Mouse (Mus musculus): ENCODE results near the gene Kcne1. TPM values are rescaled to one million over a fixed set of nuclear protein-coding genes. Genes with fewer than 3 reads are reported as not detected.

The Kcne1 gene
- total and polyA plus RNA-seq, 2 experiments from 2014 or later, result not detected

- 28% methylated on average over 4 of the region's 4 CpGs for WGBS
- no peak overlapping the region for H3K27ac ChIP-seq (ENCODE audit: low read depth, low read length)
- H3K4me2 ChIP-seq (ENCODE audit: low read depth), result no peak overlapping the region
- H3K9me3 ChIP-seq (ENCODE audit: low read length), result no peaks in the 10 kb centered on the region
- no peak overlapping the region for H3K9ac ChIP-seq
- no peak overlapping the region for H3K4me3 ChIP-seq (ENCODE audit: low read depth, low read length)
- ATAC-seq (no peak; the same call in 1 of the 2 replicates), DNase-seq (no peak)
- peaks cover 50% of the 10 kb centered on the region for H3K36me3 ChIP-seq (ENCODE audit: insufficient read depth)
- TF ChIP-seq CTCF (IDR thresholded peaks at IDR 0.05; ENCODE audit: low read depth), result no peak
- H3K4me1 ChIP-seq (ENCODE audit: insufficient read depth), result no peaks in the 10 kb centered on the region
- H3K27me3 ChIP-seq (ENCODE audit: insufficient read depth, low read length), result no peaks in the 10 kb centered on the region
Measured at GRCm38 (mm10) chr16:92309126-92309525, 50.1 kb downstream of the Kcne1 start.

- H3K36me3 ChIP-seq (ENCODE audit: insufficient read depth), result peaks cover 45% of the 10 kb centered on the region
- H3K4me3 ChIP-seq (ENCODE audit: low read depth, low read length), result no peak overlapping the region
- no peak overlapping the region for H3K4me2 ChIP-seq (ENCODE audit: low read depth)
- H3K4me1 ChIP-seq (ENCODE audit: insufficient read depth), result peaks cover 1% of the 10 kb centered on the region; the same call in 1 of the 2 replicates
- ATAC-seq, result no peak
- TF ChIP-seq CTCF (IDR thresholded peaks at IDR 0.05; ENCODE audit: low read depth), result no peak
- no peaks in the 10 kb centered on the region for H3K27me3 ChIP-seq (ENCODE audit: insufficient read depth, low read length)
- DNase-seq, result no peak
- no peak overlapping the region for H3K9ac ChIP-seq
- H3K27ac ChIP-seq (ENCODE audit: low read depth, low read length), result no peak overlapping the region
- H3K9me3 ChIP-seq (ENCODE audit: low read length), result no peaks in the 10 kb centered on the region
- 83% methylated on average over 3 of the region's 3 CpGs for WGBS
Measured at GRCm38 (mm10) chr16:92307947-92308346, 51.3 kb downstream of the Kcne1 start.

- Histone ChIP-seq H3K9ac (no peak overlapping the region), H3K27ac (ENCODE audit: low read depth, low read length) (no peak overlapping the region), H3K27me3 (ENCODE audit: insufficient read depth, low read length) (no peaks in the 10 kb centered on the region), H3K4me3 (ENCODE audit: low read depth, low read length) (no peak overlapping the region), H3K9me3 (ENCODE audit: low read length) (no peaks in the 10 kb centered on the region), H3K36me3 (ENCODE audit: insufficient read depth) (peaks cover 24% of the 10 kb centered on the region), H3K4me1 (ENCODE audit: insufficient read depth) (peaks cover 15% of the 10 kb centered on the region), H3K4me2 (ENCODE audit: low read depth) (no peak overlapping the region)
- peak; percentile 41 for TF ChIP-seq CTCF (IDR thresholded peaks at IDR 0.05; ENCODE audit: low read depth)
- DNase-seq (no peak), ATAC-seq (no peak)
- WGBS, result 92% methylated on average over 2 of the region's 2 CpGs
Measured at GRCm38 (mm10) chr16:92305519-92305918, 53.7 kb downstream of the Kcne1 start.

GRCm38 (mm10) chr16:92302506-92302905 is 56.8 kb downstream of the Kcne1 start:
- H3K4me2 ChIP-seq (ENCODE audit: low read depth), result peak overlapping the region; percentile 78
- peak overlapping the region; percentile 43; the same call in 1 of the 2 replicates for H3K27ac ChIP-seq (ENCODE audit: low read depth, low read length)
- no peak for TF ChIP-seq CTCF (IDR thresholded peaks at IDR 0.05; ENCODE audit: low read depth)
- no peak for DNase-seq
- 70% methylated on average over 5 of the region's 5 CpGs for WGBS
- no peaks in the 10 kb centered on the region for H3K27me3 ChIP-seq (ENCODE audit: insufficient read depth, low read length)
- peaks cover 17% of the 10 kb centered on the region; the same call in 1 of the 2 replicates for H3K36me3 ChIP-seq (ENCODE audit: insufficient read depth)
- H3K4me1 ChIP-seq (ENCODE audit: insufficient read depth), result peaks cover 15% of the 10 kb centered on the region
- no peaks in the 10 kb centered on the region for H3K9me3 ChIP-seq (ENCODE audit: low read length)
- no peak for ATAC-seq
- 0 out of 2 replicates have a peak overlapping the region, but pooled peaks have one; percentile 60 for H3K4me3 ChIP-seq (ENCODE audit: low read depth, low read length)
- 0 out of 2 replicates have a peak overlapping the region, but pooled peaks have one; percentile 71 for H3K9ac ChIP-seq

- DNase-seq (peak; percentile 42), ATAC-seq (peak; percentile 30)
- Histone ChIP-seq H3K4me2 (ENCODE audit: low read depth) (peak overlapping the region; percentile 78), H3K4me3 (ENCODE audit: low read depth, low read length) (peak overlapping the region; percentile 60), H3K27me3 (ENCODE audit: insufficient read depth, low read length) (no peaks in the 10 kb centered on the region), H3K9ac (peak overlapping the region; percentile 71), H3K4me1 (ENCODE audit: insufficient read depth) (peaks cover 15% of the 10 kb centered on the region), H3K36me3 (ENCODE audit: insufficient read depth) (peaks cover 11% of the 10 kb centered on the region; the same call in 1 of the 2 replicates), H3K27ac (ENCODE audit: low read depth, low read length) (peak overlapping the region; percentile 64), H3K9me3 (ENCODE audit: low read length) (no peaks in the 10 kb centered on the region)
- no peak for TF ChIP-seq CTCF (IDR thresholded peaks at IDR 0.05; ENCODE audit: low read depth)
- WGBS, result 17% methylated on average over 5 of the region's 5 CpGs
Measured at GRCm38 (mm10) chr16:92301989-92302388, 57.3 kb downstream of the Kcne1 start.

GRCm38 (mm10) chr16:92301412-92301806 is 57.9 kb downstream of the Kcne1 start:
- H3K36me3 ChIP-seq (ENCODE audit: insufficient read depth), result peaks cover 9% of the 10 kb centered on the region; the same call in 1 of the 2 replicates
- TF ChIP-seq CTCF (IDR thresholded peaks at IDR 0.05; ENCODE audit: low read depth), result no peak
- DNase-seq (no peak), ATAC-seq (peak; percentile 49)
- no peaks in the 10 kb centered on the region for H3K27me3 ChIP-seq (ENCODE audit: insufficient read depth, low read length)
- H3K4me2 ChIP-seq (ENCODE audit: low read depth), result peak overlapping the region; percentile 78
- peak overlapping the region; percentile 71 for H3K9ac ChIP-seq
- no peaks in the 10 kb centered on the region for H3K9me3 ChIP-seq (ENCODE audit: low read length)
- H3K4me1 ChIP-seq (ENCODE audit: insufficient read depth), result peaks cover 15% of the 10 kb centered on the region
- 1% methylated on average over 12 of the region's 12 CpGs for WGBS
- peak overlapping the region; percentile 64 for H3K27ac ChIP-seq (ENCODE audit: low read depth, low read length)
- H3K4me3 ChIP-seq (ENCODE audit: low read depth, low read length), result peak overlapping the region; percentile 60

GRCm38 (mm10) chr16:92300649-92301411 is 58.4 kb downstream of the Kcne1 start, which contains the start of gene Smim11:
TSS of gene Smim11 (plus strand) at chr16:92301286.
- TF ChIP-seq CTCF (IDR thresholded peaks at IDR 0.05; ENCODE audit: low read depth), result no peak
- H3K4me1 ChIP-seq (ENCODE audit: insufficient read depth), result peaks cover 15% of the 10 kb centered on the region
- no peaks in the 10 kb centered on the region for H3K27me3 ChIP-seq (ENCODE audit: insufficient read depth, low read length)
- peak within 1 kb of the TSS; percentile 71 for H3K9ac ChIP-seq
- DNase-seq (peak; percentile 99), ATAC-seq (peak; percentile 98)
- no peaks in the 10 kb centered on the region for H3K9me3 ChIP-seq (ENCODE audit: low read length)
- peak within 1 kb of the TSS; percentile 60 for H3K4me3 ChIP-seq (ENCODE audit: low read depth, low read length)
- 8% methylated on average over 32 of the region's 32 CpGs for WGBS
- peak within 1 kb of the TSS; percentile 82 for H3K27ac ChIP-seq (ENCODE audit: low read depth, low read length)
- H3K36me3 ChIP-seq (ENCODE audit: insufficient read depth), result peaks cover 3% of the 10 kb centered on the region; the same call in 1 of the 2 replicates
- peak within 1 kb of the TSS; percentile 78 for H3K4me2 ChIP-seq (ENCODE audit: low read depth)

Other genes starting within 250 kb of the Kcne1 start
- 1.5 and 3.9 TPM in 2 replicates for gene Kcne2, start 67.1 kb downstream of the Kcne1 start, total RNA-seq (2014; rRNA removed)
- gene Kcne2, start 67.1 kb downstream of the Kcne1 start, polyA plus RNA-seq (2015; fragmentation: Nextera tagmentation; extraction: Ambion mirVana), result 7.6 and 10.2 TPM in 2 replicates
- 24.7 and 27.5 TPM in 2 replicates for gene Smim11, start 58.2 kb downstream of the Kcne1 start, total RNA-seq (2014; rRNA removed)
- 54.3 and 61.7 TPM in 2 replicates for gene Smim11, start 58.2 kb downstream of the Kcne1 start, polyA plus RNA-seq (2015; fragmentation: Nextera tagmentation; extraction: Ambion mirVana)
- gene Fam243, start 38.0 kb downstream of the Kcne1 start, total RNA-seq (2014; rRNA removed), result 0.15 TPM in 1 of 2 replicates, not detected in the other
- gene Fam243, start 38.0 kb downstream of the Kcne1 start, polyA plus RNA-seq (2015; fragmentation: Nextera tagmentation; extraction: Ambion mirVana), result not detected in 2 replicates
- 72.3 and 83.8 TPM in 2 replicates for gene Rcan1, start 111.4 kb upstream of the Kcne1 start, total RNA-seq (2014; rRNA removed)
- 50.3 and 52.2 TPM in 2 replicates for gene Rcan1, start 111.4 kb upstream of the Kcne1 start, polyA plus RNA-seq (2015; fragmentation: Nextera tagmentation; extraction: Ambion mirVana)
- gene Clic6, start 126.3 kb upstream of the Kcne1 start, total RNA-seq (2014; rRNA removed), result 3.5 and 5.5 TPM in 2 replicates
- gene Clic6, start 126.3 kb upstream of the Kcne1 start, polyA plus RNA-seq (2015; fragmentation: Nextera tagmentation; extraction: Ambion mirVana), result 3.7 and 6.2 TPM in 2 replicates